Mouse (Mus musculus): Measurements from ENCODE around the gene AC141477.1. TPM values are rescaled to one million over a fixed set of nuclear protein-coding genes. Genes with fewer than 3 reads are reported as not detected.

Gene AC141477.1
- polyA plus RNA-seq (2015; fragmentation: Nextera tagmentation; extraction: Ambion mirVana), result not detected in 2 replicates

DNA sequence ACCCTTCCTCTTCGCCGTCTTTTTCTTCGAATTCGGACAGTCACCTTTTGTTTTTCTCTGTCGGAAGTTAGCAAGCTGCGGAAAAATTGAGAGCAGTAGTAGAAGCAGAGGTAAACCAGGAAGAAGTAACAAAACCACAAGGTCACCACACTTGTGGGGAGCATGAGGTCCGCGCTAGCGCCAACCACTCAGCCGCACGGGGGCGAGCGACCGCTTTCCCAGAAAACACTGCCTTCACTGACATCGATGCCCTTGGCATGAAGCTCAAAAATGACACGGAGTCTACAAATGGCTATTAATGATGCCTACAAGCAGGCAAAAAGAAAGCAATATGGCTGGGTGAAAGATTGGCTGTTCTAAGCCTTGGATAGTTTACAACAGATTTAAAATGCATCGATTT is at the start of gene AC141477.1:
AC141477.1 (minus strand) TSS at position 164 of the 400 bp plus-strand sequence.
- H3K4me2 ChIP-seq, result no peak within 1 kb of the TSS

DNA sequence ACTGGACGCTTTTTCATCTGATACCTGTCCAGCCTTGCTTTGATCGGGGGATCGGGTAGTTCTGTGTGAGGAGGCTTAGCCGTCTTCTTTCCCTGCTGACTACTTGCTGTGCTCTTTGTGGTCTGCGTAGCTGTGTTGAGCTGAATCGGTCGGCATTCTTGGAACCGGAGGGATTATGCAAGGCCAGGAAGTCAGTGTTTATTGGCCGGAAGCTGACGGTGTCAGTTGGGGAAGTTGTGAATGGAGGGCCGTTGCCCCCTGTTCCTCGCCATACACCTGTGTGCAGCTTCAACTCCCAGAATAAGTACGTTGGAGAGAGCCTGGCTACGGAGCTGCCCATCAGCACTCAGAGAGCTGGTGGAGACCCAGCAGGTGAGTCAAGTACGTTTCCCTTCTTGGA is 49.0 kb upstream of the AC141477.1 start:
- WGBS, result 94% methylated on average over 15 of the region's 15 CpGs
- H3K27me3 ChIP-seq (replicated peaks), result no peaks in the 10 kb centered on the region
- no peaks in the 10 kb centered on the region for H3K4me1 ChIP-seq
- H3K4me3 ChIP-seq, result no peak overlapping the region
- H3K9me3 ChIP-seq, result no peaks in the 10 kb centered on the region
- H3K36me3 ChIP-seq (replicated peaks), result peaks cover 78% of the 10 kb centered on the region
- H3K9ac ChIP-seq, result no peak overlapping the region
- no peak for ATAC-seq (replicated peaks)
- no peak overlapping the region for H3K27ac ChIP-seq
- H3K4me2 ChIP-seq, result no peak overlapping the region

More for the DNA sequence above, at the start of gene AC141477.1:
- peaks cover 16% of the 10 kb centered on the region; the same call in 1 of the 2 replicates for H3K36me3 ChIP-seq (replicated peaks)
- H3K9ac ChIP-seq, result no peak within 1 kb of the TSS
- 0 out of 2 replicates have a peak within 1 kb of the TSS, but pooled peaks have one; percentile 82 for H3K4me3 ChIP-seq
- WGBS, result 95% methylated on average over 17 of the region's 17 CpGs
- ATAC-seq (replicated peaks), result no peak
- no peaks in the 10 kb centered on the region for H3K9me3 ChIP-seq
- no peak within 1 kb of the TSS for H3K27ac ChIP-seq
- no peaks in the 10 kb centered on the region for H3K27me3 ChIP-seq (replicated peaks)
- peaks cover 19% of the 10 kb centered on the region for H3K4me1 ChIP-seq

DNA sequence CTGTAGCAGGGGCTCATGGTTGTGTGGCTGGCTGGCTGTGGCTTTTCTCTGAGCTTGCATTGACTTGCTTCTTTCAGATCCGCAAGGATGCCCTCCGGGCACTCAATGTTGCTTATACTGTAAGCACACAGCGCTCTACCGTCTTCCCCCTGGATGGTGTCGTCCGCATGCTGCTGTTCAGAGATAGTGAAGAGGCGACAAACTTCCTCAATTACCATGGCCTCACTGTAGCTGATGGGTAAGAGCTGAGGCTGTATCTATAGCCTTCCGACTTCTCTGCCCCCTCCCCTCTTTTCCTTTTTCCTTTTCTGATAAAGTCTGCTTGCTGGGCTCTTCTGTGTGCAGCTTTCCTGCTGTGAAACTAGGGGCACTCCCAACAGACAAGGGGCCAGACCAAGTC is 48.0 kb upstream of the AC141477.1 start:
- Histone ChIP-seq H3K27ac (no peak overlapping the region), H3K4me3 (no peak overlapping the region), H3K36me3 (replicated peaks) (peaks cover 78% of the 10 kb centered on the region), H3K9ac (no peak overlapping the region), H3K27me3 (replicated peaks) (no peaks in the 10 kb centered on the region), H3K9me3 (no peaks in the 10 kb centered on the region), H3K4me1 (no peaks in the 10 kb centered on the region), H3K4me2 (no peak overlapping the region)
- no peak for ATAC-seq (replicated peaks)
- 97% methylated on average over 8 of the region's 8 CpGs for WGBS

DNA sequence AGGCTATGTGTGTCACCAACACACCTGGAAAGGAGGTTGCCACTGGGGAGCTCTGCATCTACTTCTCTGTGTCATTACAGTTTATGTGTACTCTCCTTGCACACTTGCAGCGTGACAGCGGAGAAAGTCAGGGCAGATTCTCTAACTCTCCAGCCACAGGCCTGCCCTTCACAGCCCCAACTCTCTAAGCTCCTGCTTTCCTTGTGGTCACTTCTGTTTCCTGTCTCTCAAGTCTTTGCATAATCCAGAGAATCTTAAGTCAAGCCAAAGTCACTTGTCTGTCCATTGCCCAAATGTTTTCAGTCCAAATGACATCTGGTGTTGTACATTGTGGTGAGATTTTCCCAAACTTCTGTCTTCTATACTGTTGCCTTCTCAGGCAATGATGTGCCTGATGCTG is 46.1 kb upstream of the AC141477.1 start:
- WGBS, result 100% methylated on average over 2 of the region's 2 CpGs
- H3K36me3 ChIP-seq (replicated peaks), result peaks cover 84% of the 10 kb centered on the region
- ATAC-seq (replicated peaks), result no peak

DNA sequence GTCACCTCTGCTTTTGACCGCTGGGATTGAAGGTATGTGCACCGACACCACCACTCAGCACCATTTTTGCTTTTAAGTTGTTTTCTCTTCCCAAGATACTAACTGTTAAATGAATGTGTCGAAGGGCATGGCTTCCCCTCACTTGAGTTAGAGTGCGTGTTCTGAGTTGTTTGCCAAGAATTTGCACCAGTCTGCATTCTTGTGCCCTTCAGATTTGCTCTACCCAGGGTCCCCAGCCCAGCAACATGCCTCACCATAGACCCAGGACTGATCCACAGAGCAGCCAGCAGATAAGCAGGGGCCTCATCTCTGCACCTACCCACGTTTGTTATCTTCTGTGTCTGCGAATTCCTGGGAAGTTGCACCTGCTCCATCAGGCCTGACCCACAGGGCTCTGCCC is 41.2 kb upstream of the AC141477.1 start:
- Histone ChIP-seq H3K27ac (no peak overlapping the region), H3K27me3 (replicated peaks) (no peaks in the 10 kb centered on the region), H3K36me3 (replicated peaks) (peaks cover 76% of the 10 kb centered on the region), H3K9ac (no peak overlapping the region), H3K4me2 (no peak overlapping the region), H3K4me3 (no peak overlapping the region), H3K9me3 (no peaks in the 10 kb centered on the region), H3K4me1 (no peaks in the 10 kb centered on the region)
- 95% methylated on average over 6 of the region's 6 CpGs for WGBS
- no peak for ATAC-seq (replicated peaks)

More for the DNA sequence above, 46.1 kb upstream of the AC141477.1 start:
- no peak overlapping the region for H3K9ac ChIP-seq
- H3K27me3 ChIP-seq (replicated peaks), result no peaks in the 10 kb centered on the region
- no peak overlapping the region for H3K4me3 ChIP-seq
- no peaks in the 10 kb centered on the region for H3K9me3 ChIP-seq
- H3K4me1 ChIP-seq, result no peaks in the 10 kb centered on the region
- no peak overlapping the region for H3K4me2 ChIP-seq
- no peak overlapping the region for H3K27ac ChIP-seq

DNA sequence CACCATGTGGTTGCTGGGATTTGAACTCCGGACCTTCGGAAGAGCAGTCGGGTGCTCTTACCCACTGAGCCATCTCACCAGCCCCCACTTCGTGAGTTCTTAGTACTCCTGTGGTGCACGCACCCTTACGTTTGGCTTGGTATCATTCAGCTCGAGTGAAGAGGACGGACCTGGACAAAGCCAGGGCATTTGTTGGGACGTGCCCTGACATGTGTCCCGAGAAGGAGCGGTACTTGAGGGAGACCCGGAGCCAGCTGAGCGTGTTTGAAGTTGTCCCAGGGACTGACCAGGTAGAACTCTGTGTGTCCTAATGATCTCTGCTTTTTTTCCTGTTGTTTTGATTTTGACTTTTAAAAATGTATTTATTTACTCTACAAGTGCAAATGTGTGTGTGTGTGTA is 40.6 kb upstream of the AC141477.1 start:
- no peak for ATAC-seq (replicated peaks)
- peaks cover 77% of the 10 kb centered on the region for H3K36me3 ChIP-seq (replicated peaks)
- H3K4me1 ChIP-seq, result no peaks in the 10 kb centered on the region
- H3K4me2 ChIP-seq, result no peak overlapping the region
- no peak overlapping the region for H3K27ac ChIP-seq
- no peak overlapping the region for H3K9ac ChIP-seq
- 92% methylated on average over 13 of the region's 13 CpGs for WGBS
- H3K27me3 ChIP-seq (replicated peaks), result no peaks in the 10 kb centered on the region
- no peak overlapping the region for H3K4me3 ChIP-seq
- no peaks in the 10 kb centered on the region for H3K9me3 ChIP-seq

DNA sequence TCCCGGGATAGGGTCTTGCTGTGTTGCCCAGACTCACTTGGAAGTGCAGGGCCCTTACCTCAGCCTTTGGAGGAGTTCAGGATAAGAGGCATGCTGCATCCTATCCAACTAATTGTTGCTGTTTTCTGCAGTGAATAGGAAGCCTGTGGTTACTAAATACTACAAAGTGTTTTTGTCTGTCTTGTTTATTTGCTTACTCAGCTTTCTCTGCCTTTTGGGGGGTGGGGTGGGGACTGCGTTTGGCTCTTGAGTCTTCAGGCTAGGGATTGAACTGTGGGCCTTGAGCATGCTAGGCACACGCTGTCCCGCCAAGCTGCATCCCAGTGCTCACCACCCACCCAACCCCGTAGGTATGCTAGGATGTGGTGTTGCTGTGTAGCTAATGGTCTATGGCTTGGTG is 33.5 kb upstream of the AC141477.1 start:
- 93% methylated on average over 5 of the region's 5 CpGs for WGBS
- no peak for ATAC-seq (replicated peaks)
- Histone ChIP-seq H3K27me3 (replicated peaks) (no peaks in the 10 kb centered on the region), H3K4me1 (peaks cover 31% of the 10 kb centered on the region), H3K4me3 (no peak overlapping the region), H3K4me2 (no peak overlapping the region), H3K36me3 (replicated peaks) (peaks cover 40% of the 10 kb centered on the region), H3K27ac (no peak overlapping the region), H3K9me3 (no peaks in the 10 kb centered on the region), H3K9ac (no peak overlapping the region)

DNA sequence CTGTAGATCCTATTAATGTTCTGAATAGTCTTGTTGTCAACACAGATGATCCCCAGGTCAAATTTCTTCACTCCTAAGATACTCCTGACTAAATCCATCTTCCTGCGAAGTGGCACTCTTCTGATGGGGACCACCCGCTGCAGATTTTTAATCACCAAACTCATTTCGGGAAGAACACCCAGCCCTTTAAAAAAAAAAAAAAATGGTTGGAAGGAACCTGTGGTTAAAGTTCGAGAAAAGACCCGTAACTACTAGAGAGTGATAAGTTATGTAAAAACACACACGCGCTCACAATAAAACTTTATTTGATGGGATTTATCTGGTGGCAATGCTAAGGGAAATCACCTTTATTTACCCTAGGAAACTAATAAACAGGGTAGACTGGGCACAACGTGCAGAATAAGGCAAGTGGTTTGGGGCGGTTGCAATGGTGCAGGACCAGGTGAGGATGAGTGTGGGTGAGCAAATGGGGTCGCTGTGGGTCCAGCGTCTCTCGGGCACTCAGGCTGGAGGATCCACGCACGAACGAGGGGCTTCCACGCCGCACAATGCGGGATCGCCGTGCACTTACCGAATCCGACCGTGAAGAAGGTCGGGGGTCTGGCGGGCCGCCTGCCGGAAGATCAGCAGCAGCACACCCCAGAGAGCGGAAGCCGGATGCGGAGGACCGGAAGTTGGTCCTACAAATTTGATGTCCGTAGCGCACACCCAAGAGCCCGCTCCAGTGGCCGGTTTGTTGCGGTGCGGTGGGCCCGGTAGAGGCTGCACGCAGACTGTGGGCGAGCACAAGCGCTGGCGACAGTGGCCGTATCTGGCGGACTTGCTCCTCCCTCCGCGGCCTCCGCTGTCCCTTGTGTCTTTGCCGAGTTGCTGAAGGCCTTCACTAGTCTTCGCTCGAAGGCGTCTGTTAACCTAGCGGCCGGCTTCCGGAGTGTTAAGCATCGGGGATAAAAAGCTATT is 28.2 kb upstream of the AC141477.1 start, which contains the start of the genes Mcm3ap and Ybey:
Mcm3ap (plus strand) TSS at position 725 of the 960 bp plus-strand sequence.
Ybey (minus strand) TSS at position 912 of the 960 bp plus-strand sequence.
- Histone ChIP-seq H3K4me2 (peak within 1 kb of the TSS; percentile 58), H3K4me1 (peaks cover 33% of the 10 kb centered on the region), H3K36me3 (replicated peaks) (peaks cover 13% of the 10 kb centered on the region), H3K9ac (peak within 1 kb of the TSS; percentile 93), H3K27me3 (replicated peaks) (no peaks in the 10 kb centered on the region), H3K9me3 (no peaks in the 10 kb centered on the region), H3K4me3 (peak within 1 kb of the TSS; percentile 63), H3K27ac (peak within 1 kb of the TSS; percentile 87)
- 2% methylated on average over 54 of the region's 55 CpGs for WGBS
- peak; percentile 98 for ATAC-seq (replicated peaks)

DNA sequence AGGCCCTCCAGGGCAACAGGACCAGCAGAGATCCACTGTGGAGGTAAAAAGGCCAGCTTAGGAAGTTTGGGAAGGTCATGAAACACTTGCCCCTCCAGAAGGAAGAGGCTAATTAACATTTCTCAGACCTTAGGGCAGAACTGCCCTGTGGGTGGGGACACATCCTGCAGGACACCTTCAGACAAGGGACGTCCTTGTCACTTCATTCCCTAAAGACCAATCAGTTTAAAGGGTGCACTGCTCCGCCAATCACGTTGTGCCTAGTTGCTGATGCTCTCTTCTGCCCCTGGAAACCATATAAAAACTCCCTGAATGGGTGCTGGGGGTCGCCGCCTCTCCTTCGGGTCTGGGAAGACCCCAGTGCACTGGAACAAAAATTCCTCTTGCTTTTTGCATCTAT is 22.5 kb upstream of the AC141477.1 start:
- Histone ChIP-seq H3K36me3 (replicated peaks) (no peaks in the 10 kb centered on the region), H3K4me2 (no peak overlapping the region), H3K27me3 (replicated peaks) (no peaks in the 10 kb centered on the region), H3K9me3 (no peaks in the 10 kb centered on the region), H3K27ac (no peak overlapping the region), H3K9ac (no peak overlapping the region), H3K4me3 (no peak overlapping the region), H3K4me1 (peaks cover 2% of the 10 kb centered on the region)
- ATAC-seq (replicated peaks), result no peak
- 90% methylated on average over 6 of the region's 6 CpGs for WGBS

DNA sequence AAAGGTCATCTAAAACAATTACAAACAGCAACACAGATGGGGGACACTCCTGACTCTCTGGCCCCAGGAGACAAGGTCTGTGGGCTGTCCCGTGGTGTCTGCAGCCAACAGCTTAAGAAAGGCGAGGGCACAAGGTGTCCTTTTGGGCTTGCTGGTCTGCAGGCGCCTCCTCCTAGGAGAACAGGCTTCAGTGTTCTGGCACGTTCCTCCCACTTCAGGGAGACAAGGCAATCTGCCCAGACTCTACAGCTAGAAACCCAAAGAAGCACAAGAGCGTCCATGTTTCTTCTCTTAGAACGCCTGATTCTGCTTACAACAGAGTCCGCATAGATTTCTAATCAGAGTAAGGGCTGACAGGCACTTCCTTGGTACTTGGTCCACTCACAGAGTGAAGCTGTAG is 22.1 kb upstream of the AC141477.1 start:
- ATAC-seq (replicated peaks), result no peak
- Histone ChIP-seq H3K27ac (no peak overlapping the region), H3K9me3 (no peaks in the 10 kb centered on the region), H3K27me3 (replicated peaks) (no peaks in the 10 kb centered on the region), H3K4me3 (no peak overlapping the region), H3K4me2 (no peak overlapping the region), H3K9ac (no peak overlapping the region), H3K36me3 (replicated peaks) (no peaks in the 10 kb centered on the region), H3K4me1 (no peaks in the 10 kb centered on the region)
- 89% methylated on average over 7 of the region's 7 CpGs for WGBS

DNA sequence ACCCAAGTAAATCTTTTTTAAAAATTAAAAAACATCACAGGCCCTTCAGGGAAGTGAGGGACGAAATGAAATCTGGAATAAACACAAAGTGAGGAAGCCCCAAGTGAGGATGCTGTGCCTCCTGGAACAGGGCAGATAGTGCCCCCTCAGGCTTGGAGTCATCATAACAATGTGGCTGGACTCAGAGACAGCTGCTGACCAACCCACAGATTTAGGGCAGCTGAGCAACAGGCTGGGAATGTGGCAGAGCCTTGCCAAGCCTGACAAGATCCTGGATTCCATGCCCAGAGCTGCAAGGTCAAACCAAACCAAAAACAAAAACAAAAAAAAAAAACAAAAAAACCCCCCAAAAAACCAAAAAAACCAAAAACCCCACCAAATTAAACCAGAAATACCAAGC is 21.0 kb upstream of the AC141477.1 start:
- 93% methylated on average over 1 of the region's 1 CpGs for WGBS
- Histone ChIP-seq H3K27me3 (replicated peaks) (no peaks in the 10 kb centered on the region), H3K27ac (no peak overlapping the region)

DNA sequence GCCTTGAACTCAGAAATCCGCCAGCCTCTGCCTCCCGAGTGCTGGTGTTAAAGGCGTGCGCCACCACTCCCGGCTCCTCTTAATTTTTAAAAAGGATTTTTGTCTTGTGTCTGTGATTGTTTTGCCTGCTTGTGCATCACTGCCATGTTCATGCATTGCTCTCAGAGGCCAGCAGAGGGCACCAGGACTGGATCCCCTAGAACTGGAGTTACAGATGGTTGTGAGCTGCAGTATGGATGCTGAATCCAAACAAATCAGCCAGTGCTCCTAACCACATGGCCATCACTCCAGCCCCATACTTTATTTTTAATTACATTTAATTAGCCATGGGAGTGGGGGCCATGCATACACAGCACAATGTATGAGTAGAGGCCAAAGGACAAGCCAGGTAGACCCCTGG is 15.0 kb upstream of the AC141477.1 start:
- H3K9ac ChIP-seq, result no peak overlapping the region
- 46% methylated on average over 5 of the region's 5 CpGs for WGBS
- no peaks in the 10 kb centered on the region for H3K9me3 ChIP-seq
- no peak for ATAC-seq (replicated peaks)
- no peaks in the 10 kb centered on the region for H3K27me3 ChIP-seq (replicated peaks)
- no peak overlapping the region for H3K4me3 ChIP-seq
- H3K36me3 ChIP-seq (replicated peaks), result no peaks in the 10 kb centered on the region
- H3K27ac ChIP-seq, result no peak overlapping the region
- no peaks in the 10 kb centered on the region for H3K4me1 ChIP-seq
- no peak overlapping the region for H3K4me2 ChIP-seq

More for the DNA sequence above, 21.0 kb upstream of the AC141477.1 start:
- no peak overlapping the region for H3K9ac ChIP-seq
- ATAC-seq (replicated peaks), result no peak
- no peak overlapping the region for H3K4me3 ChIP-seq
- no peak overlapping the region for H3K4me2 ChIP-seq
- no peaks in the 10 kb centered on the region for H3K4me1 ChIP-seq
- no peaks in the 10 kb centered on the region for H3K9me3 ChIP-seq
- no peaks in the 10 kb centered on the region for H3K36me3 ChIP-seq (replicated peaks)

Data from midbrain, embryonic 15.5 days (tissue).